Mouse (Mus musculus) gastrocnemius, adult 18-20 months (tissue): Measurements from ENCODE around the gene Pard3b. TPM values are rescaled to one million over a fixed set of nuclear protein-coding genes. Genes with fewer than 3 reads are reported as not detected.
A peak's percentile ranks its signal among the peaks of the same experiment; 100 is the strongest.

ENCODE experiments used
- DNase-seq: peaks from one replicate; pipeline ENCODE4 v3.0.0; 2021; ENCODE audit warnings: low spot score
- total RNA-seq, 2 experiments: library from RNA; stranded (reverse); gene quantifications; 2 replicates each; pipeline ENCODE4 v1.2.3; 2021

Pard3b gene
- total RNA-seq, 2 experiments from 2014 or later, result 4.0 to 5.3 TPM

- no peak for DNase-seq
These were observed 993.1 kb downstream of the Pard3b start for GRCm38 (mm10) chr1:62631511-62632305.

GRCm38 (mm10) chr1:62632886-62633285 lies 994.3 kb downstream of the Pard3b start:
- no peak for DNase-seq

GRCm38 (mm10) chr1:62635203-62635602 lies 996.6 kb downstream of the Pard3b start:
- DNase-seq, result no peak

GRCm38 (mm10) chr1:62636906-62637673 lies 998.5 kb downstream of the Pard3b start:
- no peak for DNase-seq

GRCm38 (mm10) chr1:62639012-62639411 lies 1000.4 kb downstream of the Pard3b start:
- no peak for DNase-seq

- no peak for DNase-seq
These were observed 1000.8 kb downstream of the Pard3b start for GRCm38 (mm10) chr1:62639440-62639839.

- DNase-seq, result no peak
These were observed 1006.1 kb downstream of the Pard3b start for GRCm38 (mm10) chr1:62644631-62645278.

- no peak for DNase-seq
These were observed 1008.2 kb downstream of the Pard3b start for GRCm38 (mm10) chr1:62646812-62647211.

GRCm38 (mm10) chr1:62648116-62648515 lies 1009.5 kb downstream of the Pard3b start:
- DNase-seq, result no peak

GRCm38 (mm10) chr1:62648591-62648990 lies 1010.0 kb downstream of the Pard3b start:
- DNase-seq, result no peak

- no peak for DNase-seq
These were observed 1011.9 kb downstream of the Pard3b start for GRCm38 (mm10) chr1:62650491-62650890.

GRCm38 (mm10) chr1:62654436-62654835 lies 1015.8 kb downstream of the Pard3b start:
- no peak for DNase-seq

GRCm38 (mm10) chr1:62664960-62665645 lies 1026.5 kb downstream of the Pard3b start:
- DNase-seq, result peak; percentile 22

- no peak for DNase-seq
These were observed 1027.4 kb downstream of the Pard3b start for GRCm38 (mm10) chr1:62665771-62666730.

GRCm38 (mm10) chr1:62666780-62667179 lies 1028.2 kb downstream of the Pard3b start:
- no peak for DNase-seq

- DNase-seq, result no peak
These were observed 1040.2 kb downstream of the Pard3b start for GRCm38 (mm10) chr1:62678611-62679344.

- DNase-seq, result no peak
These were observed 1040.8 kb downstream of the Pard3b start for GRCm38 (mm10) chr1:62679466-62679865.

- DNase-seq, result no peak
These were observed 1044.1 kb downstream of the Pard3b start for GRCm38 (mm10) chr1:62682456-62683385.

GRCm38 (mm10) chr1:62683498-62683897 lies 1044.9 kb downstream of the Pard3b start:
- DNase-seq, result no peak
